Mouse (Mus musculus) myocyte (in vitro differentiated cells): Measurements from ENCODE around the gene Tceanc2. TPM values are rescaled to one million over a fixed set of nuclear protein-coding genes. Genes with fewer than 3 reads are reported as not detected.

Experiments
- H3K27me3 ChIP-seq: one replicate; pipeline ENCODE4 v1.6.1; 2011; ENCODE audit not compliant: control insufficient read depth, insufficient read depth, insufficient read length
- H3K36me3 ChIP-seq: one replicate; pipeline ENCODE4 v1.6.1; 2011; ENCODE audit not compliant: control insufficient read depth, insufficient read depth
- H3K4me2 ChIP-seq: one replicate; pipeline ENCODE4 v1.6.1; 2011; ENCODE audit warnings: low read depth, control low read depth
- H3K4me3 ChIP-seq: one replicate; pipeline ENCODE4 v1.5.1; 2011; ENCODE audit warnings: mild to moderate bottlenecking, control low read depth, moderate library complexity
- H3K79me2 ChIP-seq: one replicate; pipeline ENCODE4 v1.6.1; 2011; ENCODE audit not compliant: control insufficient read depth, insufficient read depth
- H3ac ChIP-seq: one replicate; pipeline ENCODE4 v1.6.1; 2011; ENCODE audit not compliant: control insufficient read depth, insufficient read length
- CEBPB ChIP-seq: IDR thresholded peaks from 2 replicates; pipeline ENCODE4 v1.6.1; 2011; ENCODE audit warnings: mild to moderate bottlenecking, moderate library complexity; ENCODE audit not compliant: poor library complexity, insufficient read depth, severe bottlenecking
- E2F4 ChIP-seq: IDR thresholded peaks from one replicate; pipeline ENCODE4 v1.6.1; 2011; ENCODE audit warnings: mild to moderate bottlenecking, control low read depth, moderate library complexity; ENCODE audit not compliant: insufficient read depth
- MAX ChIP-seq: IDR thresholded peaks from one replicate; pipeline ENCODE4 v1.6.1; 2011; ENCODE audit warnings: low read depth, mild to moderate bottlenecking, control low read depth
- MYOD1 ChIP-seq, 3 experiments: IDR thresholded peaks; one replicate each; pipeline ENCODE4 v1.6.1; 2011; ENCODE audit warnings: control low read depth in 2 of 3, low read depth in 2 of 3, mild to moderate bottlenecking in 2 of 3, moderate library complexity in 1 of 3; ENCODE audit not compliant: insufficient read length in 2 of 3, control insufficient read depth in 1 of 3
- MYOG ChIP-seq, 3 experiments: IDR thresholded peaks; one replicate each; pipeline ENCODE4 v1.6.1; 2011; ENCODE audit warnings: control low read depth in 2 of 3, low read depth in 2 of 3, mild to moderate bottlenecking in 2 of 3; ENCODE audit not compliant: insufficient read length in 2 of 3, control insufficient read depth in 1 of 3, insufficient read depth in 1 of 3
- POLR2A ChIP-seq: IDR thresholded peaks from one replicate; pipeline ENCODE4 v1.6.1; 2011; ENCODE audit warnings: low read depth, mild to moderate bottlenecking, control low read depth, moderate library complexity; ENCODE audit not compliant: insufficient read length
- POLR2AphosphoS2 ChIP-seq: IDR thresholded peaks from one replicate; pipeline ENCODE4 v1.6.1; 2011; ENCODE audit warnings: low read depth, control low read depth; ENCODE audit not compliant: insufficient read length
- REST ChIP-seq: IDR thresholded peaks from one replicate; pipeline ENCODE4 v1.6.1; 2011; ENCODE audit warnings: mild to moderate bottlenecking, control low read depth, moderate library complexity; ENCODE audit not compliant: insufficient read depth, insufficient read length
- SRF ChIP-seq: IDR thresholded peaks from one replicate; pipeline ENCODE4 v1.6.1; 2011; ENCODE audit warnings: low read depth; ENCODE audit not compliant: control insufficient read depth, insufficient read length
- TCF12 ChIP-seq: IDR thresholded peaks from one replicate; pipeline ENCODE4 v1.6.1; 2011; ENCODE audit warnings: mild to moderate bottlenecking, control low read depth; ENCODE audit not compliant: poor library complexity, insufficient read depth, severe bottlenecking
- TCF3 ChIP-seq: IDR thresholded peaks from one replicate; pipeline ENCODE4 v1.6.1; 2011; ENCODE audit warnings: low read depth, control low read depth; ENCODE audit not compliant: insufficient read length
- USF1 ChIP-seq: IDR thresholded peaks from one replicate; pipeline ENCODE4 v1.6.1; 2011; ENCODE audit warnings: low read depth, mild to moderate bottlenecking, control low read depth, moderate library complexity
- polyA plus RNA-seq: library from polyadenylated mRNA; unstranded; fragments of >200 nt; fragmentation: generic; extraction: Trizol; gene quantifications from one replicate; pipeline ENCODE4 v1.2.1, GENCODE M21; 2012; ENCODE audit warnings: missing spikeins

Gene Tceanc2
- polyA plus RNA-seq, 1 experiment: 20.7 TPM

GRCm38 (mm10) chr4:107094484-107095187 lies 84.3 kb downstream of the Tceanc2 start:
- H3K79me2 ChIP-seq: no peaks in the 10 kb centered on the region
- peaks cover 32% of the 10 kb centered on the region for H3K27me3 ChIP-seq
- no peak overlapping the region for H3ac ChIP-seq
- no peak overlapping the region for H3K4me3 ChIP-seq
- no peak for TF ChIP-seq MAX
- TF ChIP-seq POLR2A: no peak
- no peak overlapping the region for H3K4me2 ChIP-seq
- no peaks in the 10 kb centered on the region for H3K36me3 ChIP-seq

- H3ac ChIP-seq: no peak overlapping the region
- H3K36me3 ChIP-seq: no peaks in the 10 kb centered on the region
- peaks cover 46% of the 10 kb centered on the region for H3K27me3 ChIP-seq
- no peak overlapping the region for H3K4me3 ChIP-seq
- TF ChIP-seq REST (no peak), POLR2AphosphoS2 (no peak), MYOG (IDR thresholded peaks at IDR 0.05; ENCODE audit: control insufficient read depth in 1 of 3, insufficient read depth in 1 of 3, insufficient read length in 2 of 3, low read depth in 2 of 3) (no peak), USF1 (no peak), SRF (no peak), MAX (no peak), TCF3 (no peak), TCF12 (no peak), POLR2A (no peak), E2F4 (no peak), MYOD1 (IDR thresholded peaks at IDR 0.05; ENCODE audit: control insufficient read depth in 1 of 3, insufficient read length in 2 of 3, low read depth in 2 of 3) (no peak), CEBPB (no peak)
- H3K79me2 ChIP-seq: no peaks in the 10 kb centered on the region
- H3K4me2 ChIP-seq: no peak overlapping the region
Measured at GRCm38 (mm10) chr4:107091696-107092095, 87.2 kb downstream of the Tceanc2 start.

- Histone ChIP-seq H3K27me3 (peaks cover 26% of the 10 kb centered on the region), H3K4me2 (no peak overlapping the region), H3ac (no peak overlapping the region), H3K79me2 (no peaks in the 10 kb centered on the region), H3K4me3 (no peak overlapping the region), H3K36me3 (no peaks in the 10 kb centered on the region)
- no peak for TF ChIP-seq MAX
- no peak for TF ChIP-seq TCF12
- TF ChIP-seq SRF: no peak
- no peak for TF ChIP-seq MYOD1 (IDR thresholded peaks at IDR 0.05; ENCODE audit: control insufficient read depth in 1 of 3, insufficient read length in 2 of 3, low read depth in 2 of 3)
- no peak for TF ChIP-seq CEBPB
- no peak for TF ChIP-seq USF1
- TF ChIP-seq MYOG (IDR thresholded peaks at IDR 0.05; ENCODE audit: control insufficient read depth in 1 of 3, insufficient read depth in 1 of 3, insufficient read length in 2 of 3, low read depth in 2 of 3): no peak
- TF ChIP-seq POLR2AphosphoS2: no peak
Measured at GRCm38 (mm10) chr4:107084858-107085257, 94.1 kb downstream of the Tceanc2 start.

GRCm38 (mm10) chr4:107084343-107084742 lies 94.6 kb downstream of the Tceanc2 start:
- Histone ChIP-seq H3K27me3 (peaks cover 21% of the 10 kb centered on the region), H3K36me3 (no peaks in the 10 kb centered on the region), H3K4me2 (no peak overlapping the region), H3ac (no peak overlapping the region), H3K4me3 (no peak overlapping the region), H3K79me2 (no peaks in the 10 kb centered on the region)
- TF ChIP-seq TCF12 (no peak), USF1 (no peak), MAX (no peak), MYOD1 (IDR thresholded peaks at IDR 0.05; ENCODE audit: control insufficient read depth in 1 of 3, insufficient read length in 2 of 3, low read depth in 2 of 3) (no peak), MYOG (IDR thresholded peaks at IDR 0.05; ENCODE audit: control insufficient read depth in 1 of 3, insufficient read depth in 1 of 3, insufficient read length in 2 of 3, low read depth in 2 of 3) (no peak), TCF3 (no peak), SRF (no peak), CEBPB (no peak), POLR2AphosphoS2 (no peak), E2F4 (no peak), REST (no peak), POLR2A (no peak)

Other genes with a start within 250 kb of the Tceanc2 start
- 87.5 TPM for gene Mrpl37, start 112.2 kb downstream of the Tceanc2 start, polyA plus RNA-seq
- gene Cyb5rl, start 112.1 kb downstream of the Tceanc2 start, polyA plus RNA-seq: 9.1 TPM
- gene Cdcp2, start 82.2 kb downstream of the Tceanc2 start, polyA plus RNA-seq: not detected
- gene Tmem59, start 717 bp downstream of the Tceanc2 start, polyA plus RNA-seq: 174 TPM
- gene Ldlrad1, start 30.1 kb upstream of the Tceanc2 start, polyA plus RNA-seq: not detected
- gene Lrrc42, start 74.4 kb upstream of the Tceanc2 start, polyA plus RNA-seq: 31.2 TPM
- 27.9 TPM for gene Hspb11, start 74.5 kb upstream of the Tceanc2 start, polyA plus RNA-seq
- gene Dio1, start 128.1 kb upstream of the Tceanc2 start, polyA plus RNA-seq: not detected
- 37.3 TPM for gene Yipf1, start 135.2 kb upstream of the Tceanc2 start, polyA plus RNA-seq
- gene Ndc1, start 188.7 kb upstream of the Tceanc2 start, polyA plus RNA-seq: 10.9 TPM